Comparison of ENCODE assay signal across 26 mouse cellular contexts in the genomic region with DNA sequence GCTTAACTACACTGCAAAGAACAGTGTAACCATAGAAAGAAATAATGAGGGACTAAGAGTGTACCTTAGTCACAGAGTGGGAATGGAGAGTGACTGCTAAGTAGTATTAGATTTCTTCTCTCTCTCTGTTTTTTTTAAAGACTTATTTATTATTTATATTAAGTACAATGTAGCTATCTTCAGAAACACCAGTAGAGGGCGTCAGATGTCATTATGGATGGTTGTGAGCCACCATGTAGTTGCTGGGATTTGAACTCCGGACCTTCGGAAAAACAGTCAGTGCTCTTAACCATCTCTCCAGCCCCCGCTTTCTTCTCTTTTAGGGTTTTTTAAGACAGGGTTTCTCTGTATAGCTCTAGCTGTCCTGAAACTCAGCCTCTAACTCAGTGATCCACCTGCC. TPM values are rescaled to one million over a fixed set of nuclear protein-coding genes. Genes with fewer than 3 reads are reported as not detected.
DNase-seq lines count a peak whose midpoint lies in the region; ATAC-seq and TF ChIP-seq lines count a peak whose summit lies in the region.
"Had no signal": no experiment of that assay in that cellular context is flagged by ENCODE, and none has a peak within 500 bp of the region (broad histone marks: within the 10 kb centered on the region; RNA-seq: fewer than 3 reads in every experiment).

No protein-coding gene starts in this region.

- H3K4me2 ChIP-seq in embryonic facial prominence, embryonic 11.5 days (ENCODE audit: low read depth, low read length): no peak overlapping the region
- H3K4me2 ChIP-seq: embryonic facial prominence, embryonic 15.5 days; heart, embryonic 13.5 days; hindbrain, embryonic 14.5 days; liver, embryonic 13.5 days; midbrain, embryonic 15.5 days had no signal

- H3K27ac ChIP-seq in embryonic facial prominence, embryonic 11.5 days (replicated peaks; ENCODE audit: low read depth, low read length): no peak overlapping the region
- no peak overlapping the region for H3K27ac ChIP-seq in embryonic facial prominence, embryonic 10.5 days (replicated peaks)
- H3K27ac ChIP-seq in left cerebral cortex, adult 2 months: no peak overlapping the region
- H3K27ac ChIP-seq: embryonic facial prominence, embryonic 15.5 days; heart, embryonic 13.5 days; hindbrain, embryonic 14.5 days; liver, embryonic 13.5 days; midbrain, embryonic 15.5 days had no signal

- ATAC-seq in embryonic facial prominence, embryonic 11.5 days (replicated peaks; ENCODE audit: insufficient number of reproducible peaks, low FRiP score, low TSS enrichment, low read depth): no peak
- ATAC-seq: activated CD4-positive, CD25-positive, alpha-beta regulatory T cell, adult 4 months; forebrain, embryonic 16.5 days; midbrain, embryonic 15.5 days had no signal

- peak; percentile 36 for TF ChIP-seq CTCF in left cerebral cortex, adult 2 months (IDR thresholded peaks at IDR 0.05)
- 0 out of 2 replicates have a peak, but pooled peaks have one; percentile 2 for TF ChIP-seq CTCF in brain, embryonic 14.5 days (IDR thresholded peaks at IDR 0.05; ENCODE audit: borderline replicate concordance, extremely low read depth, insufficient read depth, insufficient read length)

- intact Hi-C loops in left cerebral cortex, adult 2 months (cut with DNase I): no loop called here
- intact Hi-C loops in left cerebral cortex, postnatal 14 days (cut with DNase I): no loop called here

- DNase-seq in embryonic facial prominence, embryonic 11.5 days (ENCODE audit: low spot score): peak; percentile 19
- DNase-seq in embryonic facial prominence, embryonic 10.5 days (ENCODE audit: low spot score): no peak
- no peak for DNase-seq in left cerebral cortex, adult 2 months (ENCODE audit: extremely low spot score in 1 of 2, low spot score in 2 of 2)
- DNase-seq in left cerebral cortex, postnatal 14 days (ENCODE audit: low spot score in 2 of 2): no peak
- DNase-seq in 416B (ENCODE audit: low read depth): peak; percentile 35
- no peak for DNase-seq in brain, embryonic 14.5 days (ENCODE audit: low read depth)
- DNase-seq in testis, postnatal 10 days (ENCODE audit: low spot score): no peak
- DNase-seq: adrenal gland, postnatal 14 days; cerebellum, adult 11 months; cerebellum, postnatal 10 days; kidney, adult 18-20 months; kidney, postnatal 10 days; liver, embryonic 13.5 days; thymus, postnatal 14 days had no signal

- H3K4me3 ChIP-seq in embryonic facial prominence, embryonic 11.5 days (ENCODE audit: low read depth, low read length): no peak overlapping the region
- no peak overlapping the region for H3K4me3 ChIP-seq in embryonic facial prominence, embryonic 10.5 days
- H3K4me3 ChIP-seq in left cerebral cortex, adult 2 months: no peak overlapping the region
- H3K4me3 ChIP-seq: embryonic facial prominence, embryonic 15.5 days; heart, embryonic 13.5 days; liver, embryonic 13.5 days; midbrain, embryonic 15.5 days had no signal

- H3K4me1 ChIP-seq in embryonic facial prominence, embryonic 11.5 days (ENCODE audit: control insufficient read depth, insufficient read depth, low read length): no peaks in the 10 kb centered on the region
- no peaks in the 10 kb centered on the region for H3K4me1 ChIP-seq in embryonic facial prominence, embryonic 10.5 days
- H3K4me1 ChIP-seq: embryonic facial prominence, embryonic 15.5 days; heart, embryonic 13.5 days; midbrain, embryonic 15.5 days had no signal

- no peaks in the 10 kb centered on the region for H3K27me3 ChIP-seq in embryonic facial prominence, embryonic 11.5 days (ENCODE audit: control insufficient read depth, insufficient read depth, low read length)
- H3K27me3 ChIP-seq in embryonic facial prominence, embryonic 10.5 days (replicated peaks; ENCODE audit: low read depth, poor library complexity, severe bottlenecking): no peaks in the 10 kb centered on the region
- H3K27me3 ChIP-seq: embryonic facial prominence, embryonic 15.5 days; heart, embryonic 13.5 days; liver, embryonic 13.5 days; megakaryocyte, embryonic 14.5 days; midbrain, embryonic 15.5 days had no signal

- H3K9me3 ChIP-seq in embryonic facial prominence, embryonic 11.5 days (replicated peaks; ENCODE audit: control insufficient read depth, low read length): no peaks in the 10 kb centered on the region
- H3K9me3 ChIP-seq in embryonic facial prominence, embryonic 10.5 days: no peaks in the 10 kb centered on the region
- H3K9me3 ChIP-seq: embryonic facial prominence, embryonic 15.5 days; heart, embryonic 13.5 days; liver, embryonic 13.5 days; megakaryocyte, embryonic 14.5 days; midbrain, embryonic 15.5 days had no signal

- no peak for TF ChIP-seq POLR2A in brain, embryonic 14.5 days (IDR thresholded peaks at IDR 0.05; ENCODE audit: borderline replicate concordance, extremely low read depth, insufficient read depth, insufficient read length, poor library complexity, severe bottlenecking)

- 79% methylated on average over 4 of the region's 4 CpGs for WGBS in embryonic facial prominence, embryonic 11.5 days
- WGBS in embryonic facial prominence, embryonic 10.5 days: 82% methylated on average over 4 of the region's 4 CpGs

- no peak overlapping the region for H3K9ac ChIP-seq in embryonic facial prominence, embryonic 11.5 days (replicated peaks; ENCODE audit: low read length)
- H3K9ac ChIP-seq: embryonic facial prominence, embryonic 15.5 days; heart, embryonic 13.5 days; hindbrain, embryonic 14.5 days; liver, embryonic 13.5 days; midbrain, embryonic 15.5 days had no signal

- H3K36me3 ChIP-seq in embryonic facial prominence, embryonic 11.5 days (replicated peaks; ENCODE audit: control insufficient read depth, insufficient read depth, low read depth, low read length): peaks cover 39% of the 10 kb centered on the region
- peaks cover 100% of the 10 kb centered on the region for H3K36me3 ChIP-seq in embryonic facial prominence, embryonic 10.5 days (replicated peaks)

RNA-seq across cellular contexts. Expression of gene Supt5, which starts 12.1 kb away (rescaled TPM):
- 72.3 and 73.9 TPM in 2 replicates for polyA plus RNA-seq in embryonic facial prominence, embryonic 11.5 days (2014; fragmentation: Nextera tagmentation; extraction: Ambion mirVana)
- polyA plus RNA-seq in embryonic facial prominence, embryonic 10.5 days (2016; fragmentation: Nextera tagmentation; extraction: Ambion mirVana): 122 and 124 TPM in 2 replicates
- 100 to 1,000 TPM; 124 to 126 TPM for total RNA-seq in left cerebral cortex, adult 2 months (2021)
- 100 to 1,000 TPM; 113 to 114 TPM for total RNA-seq in left cerebral cortex, postnatal 14 days (2021)
- polyA plus RNA-seq in brain, embryonic 14.5 days (2012; rRNA removed): 103 and 118 TPM in 2 replicates

RNA-seq across cellular contexts. Expression of gene Timm50, which starts 14.6 kb away (rescaled TPM):
- polyA plus RNA-seq in embryonic facial prominence, embryonic 11.5 days (2014; fragmentation: Nextera tagmentation; extraction: Ambion mirVana): 172 and 177 TPM in 2 replicates
- 215 and 243 TPM in 2 replicates for polyA plus RNA-seq in embryonic facial prominence, embryonic 10.5 days (2016; fragmentation: Nextera tagmentation; extraction: Ambion mirVana)
- 10 to 100 TPM; 41.7 to 47.0 TPM for total RNA-seq in left cerebral cortex, adult 2 months (2021)
- 10 to 100 TPM; 39.9 to 42.8 TPM for total RNA-seq in left cerebral cortex, postnatal 14 days (2021)
- polyA plus RNA-seq in brain, embryonic 14.5 days (2012; rRNA removed): 105 and 134 TPM in 2 replicates

RNA-seq across cellular contexts. Expression of gene Rps16, which starts 24.0 kb away (rescaled TPM):
- 988 and 991 TPM in 2 replicates for polyA plus RNA-seq in embryonic facial prominence, embryonic 11.5 days (2014; fragmentation: Nextera tagmentation; extraction: Ambion mirVana)
- polyA plus RNA-seq in embryonic facial prominence, embryonic 10.5 days (2016; fragmentation: Nextera tagmentation; extraction: Ambion mirVana): 1,023 and 1,043 TPM in 2 replicates
- total RNA-seq in left cerebral cortex, adult 2 months (2021): 100 to 1,000 TPM; 440 to 450 TPM
- 100 to 1,000 TPM; 481 to 507 TPM for total RNA-seq in left cerebral cortex, postnatal 14 days (2021)
- 1,173 and 1,238 TPM in 2 replicates for polyA plus RNA-seq in brain, embryonic 14.5 days (2012; rRNA removed)

RNA-seq across cellular contexts. Expression of gene Dll3, which starts 24.4 kb away (rescaled TPM):
- 9.9 and 11.8 TPM in 2 replicates for polyA plus RNA-seq in embryonic facial prominence, embryonic 11.5 days (2014; fragmentation: Nextera tagmentation; extraction: Ambion mirVana)
- polyA plus RNA-seq in embryonic facial prominence, embryonic 10.5 days (2016; fragmentation: Nextera tagmentation; extraction: Ambion mirVana): 7.3 and 13.9 TPM in 2 replicates
- 1 to 10 TPM; 1.1 to 1.9 TPM for total RNA-seq in left cerebral cortex, adult 2 months (2021)
- total RNA-seq in left cerebral cortex, postnatal 14 days (2021): 1 to 10 TPM; 2.2 to 2.6 TPM
- 30.3 and 43.3 TPM in 2 replicates for polyA plus RNA-seq in brain, embryonic 14.5 days (2012; rRNA removed)
- total RNA-seq: heart, postnatal 25 days had no signal

RNA-seq across cellular contexts. Expression of gene Selenov, which starts 35.5 kb away (rescaled TPM):
- polyA plus RNA-seq in embryonic facial prominence, embryonic 11.5 days (2014; fragmentation: Nextera tagmentation; extraction: Ambion mirVana): not detected in 2 replicates
- polyA plus RNA-seq in embryonic facial prominence, embryonic 10.5 days (2016; fragmentation: Nextera tagmentation; extraction: Ambion mirVana): 0.18 and 0.49 TPM in 2 replicates
- 1 to 10 TPM in 1 of 2 experiments, under 1 TPM in 1; 0.79 to 1.1 TPM for total RNA-seq in left cerebral cortex, adult 2 months (2021)
- total RNA-seq in left cerebral cortex, postnatal 14 days (2021): 1 to 10 TPM; 1.2 to 3.4 TPM
- 0.50 and 0.81 TPM in 2 replicates for polyA plus RNA-seq in brain, embryonic 14.5 days (2012; rRNA removed)
- total RNA-seq: adrenal gland, postnatal 14 days; granulocyte monocyte progenitor cell, adult 5-6 weeks; heart, postnatal 25 days; neutrophil, adult 5-6 weeks had no signal
- polyA plus RNA-seq: activated CD4-positive, CD25-positive, alpha-beta regulatory T cell, adult 4 months; heart, embryonic 13.5 days; limb, embryonic 11.5 days; liver, embryonic 13.5 days; lung, embryonic 16.5 days had no signal

Comparison
In these comparisons a context has a peak if more than half of its experiments do, and no peak if none do; other contexts are left out.
1. DNase-seq: peak in embryonic facial prominence, embryonic 11.5 days (single experiment) and 416B (single experiment); none in embryonic facial prominence, embryonic 10.5 days (single experiment), left cerebral cortex, adult 2 months (0 of 2), left cerebral cortex, postnatal 14 days (0 of 2), brain, embryonic 14.5 days (single experiment) and testis, postnatal 10 days (single experiment).